Mouse (Mus musculus) embryonic facial prominence, embryonic 10.5 days (tissue): ENCODE results near the gene Psme4. TPM values are rescaled to one million over a fixed set of nuclear protein-coding genes. Genes with fewer than 3 reads are reported as not detected.
A peak's percentile ranks its signal among the peaks of the same experiment; 100 is the strongest.
"Not testable (repeated sequence)": the region's sequence is repeated elsewhere in the genome, so short reads cannot be mapped to it uniquely, and the experiment has no call there.

Experiments
- DNase-seq: peaks from one replicate; pipeline ENCODE4 v3.0.0-alpha.2; 2017; ENCODE audit warnings: low spot score
- H3K27ac ChIP-seq: fragments of 300-500 bp; sonication (generic); replicated peaks from 2 replicates; pipeline ENCODE4 v1.5.1; 2016; ENCODE audit warnings: mild to moderate bottlenecking
- H3K27me3 ChIP-seq: fragments of 300-500 bp; sonication (generic); replicated peaks from 2 replicates; pipeline ENCODE4 v1.6.1; 2016; ENCODE audit warnings: low read depth, mild to moderate bottlenecking; ENCODE audit not compliant: poor library complexity, severe bottlenecking
- H3K36me3 ChIP-seq: fragments of 300-500 bp; sonication (generic); replicated peaks from 2 replicates; pipeline ENCODE4 v1.6.1; 2016; ENCODE audit warnings: mild to moderate bottlenecking, moderate library complexity
- H3K4me1 ChIP-seq: fragments of 300-500 bp; sonication (generic); 2 replicates; pipeline ENCODE4 v1.6.1; 2016
- H3K4me3 ChIP-seq: fragments of 300-500 bp; sonication (generic); 2 replicates; pipeline ENCODE4 v1.5.1; 2016; ENCODE audit warnings: mild to moderate bottlenecking, moderate library complexity
- H3K9me3 ChIP-seq: fragments of 300-500 bp; sonication (generic); 2 replicates; pipeline ENCODE4 v1.6.1; 2016; ENCODE audit warnings: mild to moderate bottlenecking
- WGBS: fragments of 180-500 bp; shearing (Covaris S2); methylation state at CpG from one replicate; pipeline ENCODE4 v1.1.7; 2016; 5-methylcytosine and 5-hydroxymethylcytosine counted together
- polyA plus RNA-seq: library from polyadenylated mRNA; unstranded; fragments of >200 nt; fragmentation: Nextera tagmentation; extraction: Ambion mirVana; gene quantifications from 2 replicates; pipeline ENCODE4 v1.2.1, GENCODE M21; 2016

Psme4 gene
- 28.5 and 29.5 TPM in 2 replicates for polyA plus RNA-seq

GRCm38 (mm10) chr11:30771267-30771903, at the start of gene Psme4:
Gene Psme4 (plus strand): TSS chr11:30771726.
- H3K4me1 ChIP-seq: peaks cover 14% of the 10 kb centered on the region
- H3K27me3 ChIP-seq: no peaks in the 10 kb centered on the region
- peak within 1 kb of the TSS; percentile 88 for H3K4me3 ChIP-seq
- H3K27ac ChIP-seq: peak within 1 kb of the TSS; percentile 97
- no peaks in the 10 kb centered on the region for H3K9me3 ChIP-seq
- WGBS: 2% methylated on average over 43 of the region's 43 CpGs
- DNase-seq: peak; percentile 97
- no peaks in the 10 kb centered on the region for H3K36me3 ChIP-seq

GRCm38 (mm10) chr11:30723438-30723837, 48.1 kb upstream of the Psme4 start:
- no peaks in the 10 kb centered on the region for H3K36me3 ChIP-seq
- H3K27me3 ChIP-seq: no peaks in the 10 kb centered on the region
- no peak overlapping the region for H3K4me3 ChIP-seq
- no peaks in the 10 kb centered on the region for H3K4me1 ChIP-seq
- H3K9me3 ChIP-seq: no peaks in the 10 kb centered on the region
- H3K27ac ChIP-seq: no peak overlapping the region
- 61% methylated on average over 5 of the region's 5 CpGs for WGBS
- DNase-seq: no peak

- no peaks in the 10 kb centered on the region for H3K4me1 ChIP-seq
- H3K27ac ChIP-seq: no peak overlapping the region
- H3K4me3 ChIP-seq: no peak overlapping the region
- DNase-seq: no peak
- H3K36me3 ChIP-seq: no peaks in the 10 kb centered on the region
- H3K9me3 ChIP-seq: no peaks in the 10 kb centered on the region
- no peaks in the 10 kb centered on the region for H3K27me3 ChIP-seq
Observed at GRCm38 (mm10) chr11:30730721-30731120, 40.8 kb upstream of the Psme4 start.

GRCm38 (mm10) chr11:30733376-30733775, 38.1 kb upstream of the Psme4 start:
- Histone ChIP-seq H3K27ac (no peak overlapping the region), H3K4me1 (no peaks in the 10 kb centered on the region), H3K27me3 (no peaks in the 10 kb centered on the region), H3K4me3 (no peak overlapping the region), H3K9me3 (no peaks in the 10 kb centered on the region), H3K36me3 (no peaks in the 10 kb centered on the region)
- DNase-seq: no peak

- H3K36me3 ChIP-seq: no peaks in the 10 kb centered on the region
- no peak overlapping the region for H3K27ac ChIP-seq
- no peaks in the 10 kb centered on the region for H3K4me1 ChIP-seq
- H3K4me3 ChIP-seq: no peak overlapping the region
- H3K9me3 ChIP-seq: no peaks in the 10 kb centered on the region
- H3K27me3 ChIP-seq: no peaks in the 10 kb centered on the region
- no peak for DNase-seq
Observed at GRCm38 (mm10) chr11:30743991-30744390, 27.5 kb upstream of the Psme4 start.

GRCm38 (mm10) chr11:30748938-30749337, 22.6 kb upstream of the Psme4 start:
- no peaks in the 10 kb centered on the region for H3K9me3 ChIP-seq
- H3K27me3 ChIP-seq: peaks cover 6% of the 10 kb centered on the region
- 86% methylated on average over 3 of the region's 3 CpGs for WGBS
- no peak overlapping the region for H3K27ac ChIP-seq
- DNase-seq: no peak
- 0 out of 2 replicates have a peak, but pooled peaks cover 6% of the 10 kb centered on the region for H3K4me1 ChIP-seq
- H3K36me3 ChIP-seq: no peaks in the 10 kb centered on the region
- H3K4me3 ChIP-seq: no peak overlapping the region

GRCm38 (mm10) chr11:30749587-30749986, 21.9 kb upstream of the Psme4 start:
- WGBS: 47% methylated on average over 3 of the region's 3 CpGs
- no peak for DNase-seq
- Histone ChIP-seq H3K4me1 (0 out of 2 replicates have a peak, but pooled peaks cover 6% of the 10 kb centered on the region), H3K27me3 (peaks cover 13% of the 10 kb centered on the region), H3K27ac (no peak overlapping the region), H3K9me3 (no peaks in the 10 kb centered on the region), H3K4me3 (no peak overlapping the region), H3K36me3 (no peaks in the 10 kb centered on the region)

GRCm38 (mm10) chr11:30750039-30750823, 21.3 kb upstream of the Psme4 start:
- no peaks in the 10 kb centered on the region for H3K9me3 ChIP-seq
- H3K36me3 ChIP-seq: no peaks in the 10 kb centered on the region
- no peak overlapping the region for H3K4me3 ChIP-seq
- H3K4me1 ChIP-seq: peaks cover 10% of the 10 kb centered on the region; the same call in 1 of the 2 replicates
- no peak for DNase-seq
- H3K27me3 ChIP-seq: peaks cover 17% of the 10 kb centered on the region
- WGBS: 46% methylated on average over 3 of the region's 3 CpGs
- H3K27ac ChIP-seq: no peak overlapping the region

GRCm38 (mm10) chr11:30752956-30753355, 18.6 kb upstream of the Psme4 start:
- H3K36me3 ChIP-seq: no peaks in the 10 kb centered on the region
- no peaks in the 10 kb centered on the region for H3K9me3 ChIP-seq
- peaks cover 32% of the 10 kb centered on the region for H3K27me3 ChIP-seq
- H3K27ac ChIP-seq: no peak overlapping the region
- no peak for DNase-seq
- peaks cover 13% of the 10 kb centered on the region; the same call in 1 of the 2 replicates for H3K4me1 ChIP-seq
- whole genome bisulfite sequencing: 84% methylated on average over 3 of the region's 3 CpGs
- H3K4me3 ChIP-seq: no peak overlapping the region

GRCm38 (mm10) chr11:30754486-30754854, 17.1 kb upstream of the Psme4 start:
- DNase-seq, H3K36me3 ChIP-seq, H3K27ac ChIP-seq, H3K9me3 ChIP-seq: not testable (repeated sequence)
- Histone ChIP-seq H3K27me3 (peaks cover 32% of the 10 kb centered on the region), H3K4me3 (peak overlapping the region; percentile 78), H3K4me1 (peaks cover 13% of the 10 kb centered on the region; the same call in 1 of the 2 replicates)
- 75% methylated on average over 4 of the region's 4 CpGs for WGBS

GRCm38 (mm10) chr11:30754855-30755530, 16.5 kb upstream of the Psme4 start:
- Histone ChIP-seq H3K36me3 (no peaks in the 10 kb centered on the region), H3K27ac (peak overlapping the region; percentile 78), H3K4me3 (peak overlapping the region; percentile 78), H3K27me3 (peaks cover 32% of the 10 kb centered on the region), H3K4me1 (peaks cover 12% of the 10 kb centered on the region; the same call in 1 of the 2 replicates), H3K9me3 (no peaks in the 10 kb centered on the region)
- WGBS: under 1% methylated on average over 65 of the region's 66 CpGs
- DNase-seq: peak; percentile 73

GRCm38 (mm10) chr11:30761381-30761780, 10.1 kb upstream of the Psme4 start:
- 79% methylated on average over 7 of the region's 7 CpGs for WGBS
- Histone ChIP-seq H3K9me3 (no peaks in the 10 kb centered on the region), H3K4me1 (no peaks in the 10 kb centered on the region), H3K27me3 (0 out of 2 replicates have a peak, but pooled peaks cover 4% of the 10 kb centered on the region), H3K36me3 (no peaks in the 10 kb centered on the region), H3K27ac (no peak overlapping the region), H3K4me3 (no peak overlapping the region)
- DNase-seq: no peak
